Mouse (Mus musculus) adrenal gland, adult (tissue): Measurements from ENCODE around the gene Tfap2e.

ENCODE experiments used
- DNase-seq, 2 experiments: peaks; one replicate each; pipeline ENCODE4 v3.0.0; 2022 to 2023; ENCODE audit warnings: low spot score in 1 of 2; ENCODE audit not compliant: inconsistent age in 2 of 2

Tfap2e gene

DNA sequence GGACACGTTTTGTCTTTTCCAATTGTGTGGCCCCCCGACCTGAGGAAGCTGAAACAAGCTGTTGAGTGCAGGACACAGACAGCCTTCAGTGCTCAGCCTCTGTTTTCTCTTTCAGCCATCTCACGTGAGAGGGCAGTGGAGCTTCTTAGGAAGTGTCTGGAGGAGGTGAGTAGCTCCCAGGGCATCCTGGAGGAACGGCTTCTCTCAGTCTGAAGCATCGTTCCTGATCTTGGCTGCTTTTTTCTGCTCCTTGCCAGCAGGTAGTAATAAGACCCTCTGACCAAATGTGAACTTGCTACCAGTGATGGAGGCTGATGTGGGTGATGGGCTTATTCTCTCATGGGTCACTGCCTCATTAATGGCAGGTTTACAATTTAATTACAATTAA is 28.6 kb downstream of the Tfap2e start:
- no peak for DNase-seq

DNA sequence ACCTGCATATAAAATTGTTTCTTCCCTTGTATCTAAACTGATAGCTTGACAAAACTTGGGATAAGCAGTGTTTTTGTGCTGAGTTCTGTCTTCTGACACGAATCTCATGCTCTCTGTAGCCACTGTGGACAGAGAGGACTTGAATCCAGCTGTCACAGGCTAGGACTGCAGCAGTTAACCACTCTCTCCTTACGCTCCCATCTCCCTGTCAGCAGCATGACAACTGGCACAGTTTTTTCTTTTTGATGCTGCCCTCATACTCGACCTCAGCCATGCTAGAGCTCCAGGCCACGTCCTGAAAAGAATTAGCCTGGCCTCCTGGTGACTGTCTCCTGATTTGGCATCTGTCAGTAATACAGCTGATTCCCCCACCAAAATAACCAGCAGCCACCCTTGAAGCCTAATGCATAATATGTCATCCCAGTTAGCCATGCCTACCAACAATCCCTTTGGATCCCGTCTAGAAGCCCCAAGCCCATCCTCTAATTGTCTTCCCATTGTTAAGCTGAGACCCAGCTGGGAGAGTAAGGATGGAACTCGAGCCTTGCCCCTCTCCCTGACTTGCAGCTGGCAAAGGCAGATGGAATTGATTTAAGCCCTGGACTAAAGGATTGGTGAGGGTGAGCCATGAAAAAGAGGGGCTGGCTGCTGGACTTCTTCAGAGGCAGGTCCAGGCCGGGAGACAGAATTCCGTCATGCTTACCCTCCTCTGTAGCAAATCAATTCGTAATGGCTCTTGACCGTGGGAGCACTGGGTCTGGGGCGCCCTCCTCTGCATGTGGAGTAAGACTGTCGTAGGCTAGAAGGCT is 29.2 kb downstream of the Tfap2e start:
- no peak for DNase-seq

DNA sequence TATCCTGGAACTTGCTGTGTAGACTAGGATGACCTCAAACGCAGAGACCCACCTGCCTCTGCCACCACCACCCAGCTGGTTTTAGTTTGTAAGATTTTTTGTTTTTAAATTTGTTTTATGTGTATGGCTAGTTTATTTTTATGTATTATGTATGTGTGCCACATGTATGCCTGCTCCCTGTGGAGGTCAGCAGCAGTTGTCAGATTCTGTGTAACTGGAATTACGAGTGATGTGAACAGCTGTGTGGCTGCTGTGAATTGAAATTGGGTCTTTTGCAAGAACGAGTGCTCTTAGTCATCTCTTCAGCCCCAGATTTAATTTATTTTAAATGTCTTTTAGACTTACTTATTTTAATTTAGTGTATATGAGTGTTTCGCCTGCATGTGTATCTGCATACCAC is 39.1 kb downstream of the Tfap2e start:
- DNase-seq: no peak

DNA sequence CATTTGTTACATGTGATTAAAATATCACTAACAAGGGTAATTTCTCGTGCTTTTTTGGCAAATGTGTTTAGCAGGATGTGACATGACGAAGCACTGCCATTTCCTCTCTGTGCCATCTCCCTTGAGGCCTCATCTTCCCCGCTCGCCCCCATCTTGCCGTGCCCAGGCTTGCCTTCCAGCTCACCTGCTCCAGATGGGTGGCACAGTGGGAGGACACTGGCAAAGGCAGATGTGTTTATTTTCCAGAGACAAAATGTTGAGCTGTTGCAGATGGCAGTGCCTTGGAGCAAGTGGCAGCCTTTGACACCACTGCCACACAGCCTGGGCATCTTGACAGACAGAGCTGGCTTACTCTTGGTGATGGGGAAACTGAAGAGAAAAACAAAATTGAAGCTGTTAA is 43.0 kb downstream of the Tfap2e start:
- no peak for DNase-seq

DNA sequence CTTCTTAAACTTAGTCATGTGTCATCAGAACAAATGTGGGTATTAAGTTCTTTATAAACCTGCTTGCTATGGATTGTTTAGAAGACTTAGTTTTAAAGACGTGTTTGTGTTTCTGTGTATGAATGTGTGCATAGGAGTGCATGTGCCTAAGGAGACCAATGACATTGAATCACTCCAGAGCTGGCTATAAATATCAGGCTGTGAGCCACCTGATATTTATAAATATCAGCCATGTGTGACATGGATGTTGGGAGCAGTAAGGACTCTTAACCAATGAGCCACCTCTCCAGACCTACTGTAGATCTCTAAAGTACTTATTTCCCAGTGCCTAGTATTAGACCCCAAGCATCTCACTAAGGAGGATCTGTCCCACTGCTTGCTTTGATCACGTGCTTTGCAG is 46.6 kb downstream of the Tfap2e start:
- DNase-seq: no peak

DNA sequence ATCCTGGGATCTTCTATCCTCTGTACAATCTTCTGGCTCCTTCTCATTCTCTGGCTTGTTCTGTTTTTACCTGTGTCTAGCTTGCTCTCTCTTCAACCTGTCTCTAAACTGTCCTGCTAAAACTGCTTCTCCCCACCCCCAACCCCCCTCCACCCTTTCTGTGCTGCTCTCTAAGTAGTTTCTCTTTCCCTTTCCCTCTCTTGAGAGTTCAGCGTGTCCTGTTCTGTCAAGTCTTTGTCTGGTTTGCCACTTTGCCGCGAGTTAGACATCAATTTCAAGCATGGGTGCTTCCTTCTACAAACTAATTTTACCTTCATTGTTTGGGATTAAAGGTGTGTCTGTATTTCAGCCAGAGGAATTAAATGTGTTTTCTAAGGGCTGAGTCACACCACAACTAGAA is 53.0 kb downstream of the Tfap2e start:
- no peak for DNase-seq

DNA sequence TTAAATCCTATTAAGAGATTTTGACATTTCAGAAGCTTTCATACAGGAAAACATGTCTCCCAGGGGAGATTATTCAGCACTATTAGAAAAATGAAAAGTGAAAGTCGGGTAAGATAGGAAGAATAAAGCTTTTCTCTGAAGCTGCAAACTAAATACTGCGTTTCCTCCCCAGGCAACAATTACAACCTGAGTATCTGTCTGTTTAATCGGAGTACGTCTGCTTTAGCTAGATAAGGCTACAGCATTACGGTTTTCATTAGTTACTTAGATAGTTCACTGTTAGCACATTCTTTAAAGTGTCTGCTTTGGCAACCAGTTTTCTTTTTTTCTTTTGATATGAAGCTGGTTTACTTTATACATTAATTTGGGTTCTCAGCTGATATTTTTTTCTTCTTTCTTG is 53.7 kb downstream of the Tfap2e start:
- no peak for DNase-seq

DNA sequence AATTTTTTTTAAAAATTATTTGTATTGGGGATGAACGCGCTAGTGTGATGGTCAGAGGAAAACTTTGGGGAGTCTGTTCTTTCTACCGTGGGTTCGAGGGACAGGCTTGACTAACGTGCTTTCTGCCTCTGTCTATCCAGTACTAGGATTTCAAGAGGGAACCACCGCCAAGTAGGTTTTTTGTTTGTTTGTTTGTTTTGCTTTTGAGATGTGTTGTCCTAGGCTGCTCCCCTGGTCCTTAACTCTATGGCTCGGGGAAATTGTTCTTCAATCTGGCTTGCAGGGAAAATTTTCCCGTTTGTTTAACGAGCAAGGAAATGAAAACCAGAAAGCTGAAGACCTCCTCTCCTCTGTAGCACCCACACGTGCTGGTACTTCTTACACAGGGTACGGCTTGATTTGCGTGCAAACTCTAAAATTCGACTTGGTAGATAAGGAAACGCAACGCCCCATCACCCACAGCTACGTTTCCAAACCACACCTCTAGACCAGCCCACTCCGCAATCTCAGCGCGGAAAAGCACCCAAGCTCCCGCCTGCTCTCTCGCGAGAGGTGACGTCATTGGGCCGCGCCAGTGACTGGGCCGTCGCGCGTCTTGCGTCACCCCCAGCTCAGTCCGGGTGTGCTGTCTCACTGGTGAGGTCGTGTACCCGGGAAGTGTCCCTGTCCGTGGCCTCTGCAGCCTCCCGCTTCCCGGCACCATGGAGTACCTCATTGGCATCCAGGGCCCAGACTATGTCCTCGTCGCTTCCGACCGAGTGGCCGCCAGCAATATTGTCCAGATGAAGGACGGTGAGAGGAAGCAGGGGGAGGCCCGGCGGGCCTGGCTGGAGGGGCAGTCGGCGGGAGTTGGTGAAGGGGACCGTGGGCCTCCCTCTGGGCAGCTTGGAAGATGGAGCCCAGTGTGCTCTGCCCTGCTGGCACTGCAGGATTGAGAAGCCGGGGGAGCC is 58.7 kb downstream of the Tfap2e start, which contains the start of gene Psmb2:
Gene Psmb2, plus strand, starts transcription at position 577 of the 950 bp plus-strand sequence.
- peak; percentile 98 to 99 for DNase-seq

DNA sequence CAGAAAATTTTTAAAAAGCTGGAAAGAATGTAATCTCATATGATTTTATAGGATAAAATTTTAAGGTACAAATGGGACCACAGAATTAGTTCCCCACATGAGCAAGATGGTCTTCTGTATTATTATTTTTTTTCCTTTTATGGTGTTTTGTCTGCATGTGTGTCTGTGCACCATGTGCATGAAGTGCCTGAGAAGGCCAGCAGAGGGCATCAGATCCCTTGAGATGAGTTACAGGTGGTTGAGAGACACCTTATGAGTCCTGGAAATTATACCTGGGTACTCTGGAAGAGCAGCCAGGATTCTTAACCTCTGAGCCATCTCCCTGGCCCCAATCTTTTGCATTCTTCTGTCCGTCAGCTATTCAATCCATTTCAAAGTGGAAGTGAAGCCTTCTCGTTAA is 69.0 kb downstream of the Tfap2e start:
- no peak for DNase-seq
